Mouse (Mus musculus) v-Abl transformed pro-B cells (cell line): ENCODE measurements around the gene Ehbp1.

Experiments used
- in situ Hi-C, 2 experiments: fragments of 400-800 bp; cut with MboI; formaldehyde crosslinking; loops; one replicate each; pipeline ENCODE4 v1.15.1; 2025; ENCODE audit not compliant: unreplicated experiment in 2 of 2

Gene Ehbp1

DNA sequence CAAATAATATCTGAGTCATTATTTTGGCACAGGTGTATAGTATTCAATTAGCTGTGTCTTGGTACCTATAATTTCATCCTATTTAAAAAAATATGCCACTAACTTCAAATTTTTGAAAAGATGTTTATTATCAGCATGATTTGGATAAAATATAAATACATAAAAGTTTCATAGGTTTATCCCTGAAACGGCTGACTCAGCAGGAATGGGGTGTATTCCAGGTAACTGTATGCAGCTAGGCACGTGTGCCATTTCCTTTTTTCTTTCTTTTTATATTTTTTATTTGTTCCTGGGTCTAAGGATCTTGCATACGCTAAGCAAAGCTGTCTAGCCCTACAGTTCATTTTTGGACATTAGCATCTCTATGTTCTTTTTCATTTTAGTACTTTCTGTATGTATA, 223.2 kb downstream of the Ehbp1 start:
- in situ Hi-C loops = no loop called here

DNA sequence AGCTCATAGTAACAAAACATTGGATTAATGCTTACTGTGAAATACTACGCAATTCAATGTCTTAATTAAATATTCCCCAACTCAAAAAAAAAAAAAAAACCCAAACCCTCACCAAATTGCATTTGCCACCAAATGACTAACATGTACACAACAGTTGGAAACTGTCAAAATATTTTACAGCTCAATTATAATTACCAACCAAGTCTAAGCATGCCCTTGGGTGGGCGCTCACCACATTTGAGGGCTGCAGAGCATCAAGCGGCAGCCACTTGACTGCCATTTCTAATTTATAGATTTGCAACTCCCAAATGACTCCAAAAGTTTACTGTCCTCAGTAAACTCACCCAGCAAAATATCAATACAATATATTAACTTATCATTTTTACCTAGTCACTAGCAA, 229.9 kb downstream of the Ehbp1 start:
- in situ Hi-C loops = no loop called here

DNA sequence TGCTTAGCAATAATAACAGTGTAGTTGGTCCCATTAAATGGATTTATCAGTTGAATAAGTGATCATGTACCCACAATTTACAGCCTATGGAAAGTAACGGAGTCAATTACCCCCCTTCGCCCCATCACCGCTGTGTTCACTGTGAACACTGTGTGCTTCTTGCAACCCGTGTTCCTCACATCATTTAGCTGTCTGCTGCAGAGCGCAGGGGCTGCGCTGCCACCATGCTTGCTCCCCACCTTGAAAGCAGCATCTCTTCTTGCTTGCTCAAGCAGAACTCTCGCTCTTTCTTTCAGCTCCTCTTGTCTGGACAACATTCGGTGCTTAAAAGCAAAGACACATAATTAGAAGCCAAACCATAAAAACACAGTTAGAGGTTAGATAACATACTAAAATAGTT, 252.7 kb downstream of the Ehbp1 start:
- in situ Hi-C loops = no loop called here

DNA sequence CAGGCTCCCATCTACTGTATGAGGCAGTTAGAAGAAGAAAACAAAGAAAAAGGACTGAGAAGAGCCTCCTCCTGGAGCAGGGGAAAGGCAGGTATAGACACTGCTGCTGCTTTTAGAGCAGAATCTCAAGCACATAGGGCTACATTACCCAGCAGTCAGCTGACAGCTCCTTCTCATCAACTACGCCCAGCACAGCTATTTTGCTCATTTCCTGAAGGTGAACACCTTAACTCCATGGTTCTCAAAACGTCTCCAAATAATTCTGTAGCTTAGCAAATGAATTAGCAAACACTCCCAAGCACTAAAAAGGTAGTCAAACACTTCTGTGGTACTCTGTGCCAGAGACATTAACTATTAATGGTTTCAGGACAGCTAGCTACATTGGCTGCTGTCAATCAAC, 278.7 kb downstream of the Ehbp1 start:
- in situ Hi-C loops = no loop called here

DNA sequence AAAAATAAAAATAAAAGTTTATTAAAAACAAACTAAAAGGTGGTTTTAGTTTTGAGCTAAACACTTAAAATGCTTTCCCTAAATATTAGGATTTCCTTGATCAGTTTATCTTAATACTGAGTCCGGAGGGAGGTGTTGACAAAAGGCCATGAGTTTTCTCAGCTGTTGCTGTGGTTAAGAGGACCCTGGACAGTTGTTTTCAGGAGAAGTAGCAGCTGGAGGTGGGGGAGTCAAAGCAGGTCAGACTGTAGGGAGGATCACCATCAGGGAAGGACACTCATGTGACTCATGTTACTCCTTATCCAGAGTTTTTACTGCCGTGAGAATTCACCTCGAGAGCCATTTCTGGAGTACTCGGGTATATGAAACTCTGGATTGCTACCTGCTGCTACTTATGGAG, 280.4 kb downstream of the Ehbp1 start:
- in situ Hi-C loops = no loop called here

DNA sequence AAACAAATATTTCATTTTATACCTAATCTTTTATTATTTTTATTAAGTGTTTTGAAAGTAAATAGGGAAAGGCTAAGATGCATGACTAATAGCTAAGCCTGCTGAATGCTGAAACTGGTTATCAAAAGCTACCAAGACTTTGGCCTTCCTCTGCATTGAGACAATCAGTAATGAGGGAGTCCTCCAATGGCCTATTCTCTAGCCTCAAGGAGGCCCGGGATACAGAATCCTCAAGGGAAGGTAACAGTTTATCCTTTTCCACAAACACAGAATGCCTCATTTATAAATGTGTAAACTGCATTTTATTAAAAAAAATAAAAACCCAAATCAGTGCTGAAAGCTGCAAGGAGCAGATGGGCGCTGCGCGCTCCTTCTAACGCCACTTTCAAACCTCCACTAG, 284.6 kb downstream of the Ehbp1 start:
- in situ Hi-C loops = no loop called here

DNA sequence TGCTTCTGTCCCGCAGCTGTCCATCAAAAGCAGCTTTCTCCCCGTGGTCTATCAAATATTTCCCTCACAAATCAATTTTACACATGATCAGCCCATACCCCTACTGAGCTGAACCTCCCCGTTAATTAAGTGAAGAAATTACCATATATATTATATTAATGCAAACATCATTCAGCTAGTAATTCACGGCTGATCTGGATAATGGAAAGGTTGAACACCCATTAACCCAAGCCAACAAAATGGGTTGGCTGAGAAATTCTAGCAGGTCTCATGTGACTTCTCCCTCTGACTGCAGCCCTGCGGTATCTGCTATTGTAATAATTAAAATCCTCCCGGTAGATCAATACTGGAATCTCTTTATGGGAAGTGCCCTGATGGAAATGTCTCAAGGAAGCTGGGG, 286.2 kb downstream of the Ehbp1 start:
- in situ Hi-C loops = no loop called here

DNA sequence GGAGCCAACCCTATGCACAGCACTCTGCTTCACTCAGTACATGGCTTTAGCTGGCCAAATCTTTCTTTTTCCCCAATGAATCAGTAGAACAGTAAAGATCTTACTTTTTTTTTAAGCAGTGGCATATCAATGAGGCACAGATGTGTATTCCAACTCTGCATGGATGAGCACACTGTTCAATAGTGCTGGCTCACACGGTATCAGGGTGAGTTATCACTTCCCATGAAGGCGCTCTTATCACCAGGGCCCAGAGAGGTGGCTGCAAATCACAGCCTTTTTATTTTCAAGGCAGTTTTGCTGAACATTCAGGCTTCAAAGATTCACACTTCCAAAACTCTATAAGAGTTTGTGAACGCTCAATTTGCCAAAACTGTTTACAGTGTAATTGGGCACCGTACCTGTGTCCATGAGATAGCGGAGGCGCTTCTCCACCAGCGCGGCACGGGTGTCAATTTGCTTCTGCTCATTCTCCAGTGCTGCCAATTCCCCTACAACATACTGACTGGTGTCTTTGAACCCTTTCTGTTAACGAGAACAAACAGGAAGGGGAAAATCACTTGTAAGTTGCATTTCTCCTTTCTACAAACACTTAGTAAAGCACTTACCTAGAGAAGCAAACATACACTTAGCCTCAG, 288.9 kb downstream of the Ehbp1 start:
- in situ Hi-C loops = no loop called here

DNA sequence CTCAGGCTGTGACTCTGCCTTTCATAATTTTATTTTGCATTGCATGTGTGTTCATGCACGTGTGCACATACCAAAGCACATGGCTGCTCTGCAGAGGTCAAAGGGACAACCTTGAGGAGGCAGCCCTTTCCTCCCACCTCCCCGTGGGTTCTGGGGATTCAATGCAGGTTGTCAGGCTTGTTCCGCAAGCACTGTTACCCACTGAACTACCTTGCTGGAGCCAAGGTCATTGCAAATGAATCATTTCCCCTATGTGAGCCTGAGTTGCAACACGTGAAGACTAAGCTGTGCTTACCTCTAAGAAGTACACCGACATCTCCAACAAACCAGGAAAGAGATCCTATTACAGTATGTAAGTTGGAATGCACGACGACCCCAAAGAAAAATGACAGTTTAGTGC, 291.2 kb downstream of the Ehbp1 start:
- in situ Hi-C loops = no loop called here

DNA sequence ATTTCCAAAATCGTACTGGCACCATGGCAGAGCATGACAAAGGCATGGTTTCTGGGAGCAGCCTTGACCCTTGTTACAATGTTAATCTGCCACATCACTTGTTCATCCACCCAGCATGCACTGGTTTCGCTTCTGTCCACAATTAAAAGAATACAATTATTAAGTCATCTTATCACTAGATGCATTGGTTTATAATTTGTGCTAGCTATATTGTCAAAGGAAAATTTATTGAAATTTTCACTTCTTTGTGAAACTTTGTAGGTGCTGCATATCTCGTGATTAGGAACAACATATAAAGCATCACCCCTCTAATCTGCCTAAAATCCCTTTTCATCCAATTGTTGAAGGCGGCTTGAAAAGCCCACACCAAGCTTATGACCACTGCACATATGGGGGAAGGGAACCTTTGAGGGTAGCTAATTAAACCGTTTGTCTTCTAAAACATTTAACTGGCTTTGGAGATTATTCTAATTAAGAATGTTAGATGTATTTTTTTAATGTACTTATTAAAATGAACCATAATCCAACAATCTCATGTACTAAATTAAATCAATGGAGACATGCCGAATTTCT, 302.2 kb downstream of the Ehbp1 start:
- in situ Hi-C loops = no loop called here

DNA sequence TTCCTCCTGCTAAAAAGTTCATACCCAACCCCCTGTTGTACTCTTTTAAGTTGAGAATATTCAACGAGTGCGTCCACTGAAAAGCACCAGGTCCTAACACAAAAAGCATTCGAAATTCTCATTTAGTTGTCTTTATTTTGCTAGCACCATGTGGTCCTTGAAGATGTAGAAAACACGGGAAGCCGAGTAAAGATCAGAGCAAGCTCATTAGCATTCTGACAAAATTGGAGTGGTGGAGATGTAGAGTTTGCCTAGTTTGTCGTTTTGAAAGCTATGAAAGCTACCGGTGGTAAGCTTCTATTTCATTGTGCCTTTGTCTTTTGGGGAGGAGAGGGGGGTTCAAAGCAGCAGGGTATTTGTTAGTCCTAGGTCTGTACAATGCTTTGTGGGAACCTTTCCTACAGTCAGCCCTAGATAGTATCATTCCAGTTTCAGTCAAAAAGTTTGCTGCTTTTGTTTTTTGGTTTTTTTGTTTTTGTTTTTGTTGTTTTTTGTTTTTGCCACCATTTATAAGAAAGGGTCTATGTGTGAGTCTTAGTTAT, 307.5 kb downstream of the Ehbp1 start:
- in situ Hi-C loops = no loop called here

DNA sequence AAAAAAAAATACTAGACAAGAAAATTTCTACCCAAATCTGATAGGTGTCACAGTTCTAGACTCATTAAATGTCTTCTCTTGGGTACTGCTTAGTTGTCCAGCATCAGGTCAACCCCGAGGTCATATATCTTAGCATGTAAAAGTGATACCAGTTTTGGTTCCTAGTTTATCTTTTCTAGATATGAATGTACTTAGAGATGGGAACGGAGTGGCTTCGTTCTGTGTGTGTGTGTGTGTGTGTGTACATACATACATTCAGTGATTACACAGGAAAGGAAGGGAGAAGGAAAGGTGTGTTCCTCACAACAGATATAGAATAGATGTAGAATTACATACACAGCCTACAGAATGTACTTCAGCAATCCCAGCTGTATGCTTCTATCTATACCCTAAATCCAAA, 308.5 kb downstream of the Ehbp1 start:
- in situ Hi-C loops = no loop called here

DNA sequence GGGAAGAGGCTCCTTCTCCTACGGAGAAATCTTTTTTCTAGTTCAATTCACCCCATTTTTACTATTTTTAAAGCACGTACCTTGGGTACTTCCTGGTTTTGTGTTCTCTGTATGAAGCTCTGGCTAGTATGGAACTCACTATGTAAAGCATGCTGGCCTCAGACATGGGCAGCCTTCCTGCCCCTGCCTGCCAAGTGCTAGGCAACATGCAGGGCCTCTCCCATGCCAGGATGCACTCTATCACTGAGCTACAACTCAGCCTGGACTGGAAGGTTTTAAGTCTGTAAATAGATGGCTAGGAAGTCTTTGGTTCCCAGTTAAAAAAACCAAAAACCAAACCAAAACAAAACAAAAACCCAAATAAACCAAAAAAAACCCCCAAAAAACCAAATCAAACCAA, 321.5 kb downstream of the Ehbp1 start:
- in situ Hi-C loops = no loop called here

DNA sequence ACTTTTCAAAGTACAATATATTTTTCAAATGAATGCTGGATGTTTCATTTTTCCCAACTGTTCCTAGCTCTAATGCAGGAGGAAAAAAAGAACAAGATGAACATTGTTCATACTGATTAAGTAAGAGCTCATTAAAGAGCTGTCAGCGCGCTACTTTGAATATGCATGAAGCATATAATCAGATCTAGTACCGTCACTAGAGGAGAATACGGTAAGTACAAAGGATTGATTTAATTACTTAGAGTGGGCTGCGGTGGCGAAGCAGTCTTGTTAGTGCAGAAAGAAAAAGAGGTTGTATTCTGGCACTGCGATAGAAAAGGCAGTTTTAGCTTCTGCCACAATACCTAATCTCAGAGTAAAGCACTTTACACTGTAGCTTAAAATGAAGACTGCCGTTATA, 324.6 kb downstream of the Ehbp1 start:
- in situ Hi-C loops = no loop called here

DNA sequence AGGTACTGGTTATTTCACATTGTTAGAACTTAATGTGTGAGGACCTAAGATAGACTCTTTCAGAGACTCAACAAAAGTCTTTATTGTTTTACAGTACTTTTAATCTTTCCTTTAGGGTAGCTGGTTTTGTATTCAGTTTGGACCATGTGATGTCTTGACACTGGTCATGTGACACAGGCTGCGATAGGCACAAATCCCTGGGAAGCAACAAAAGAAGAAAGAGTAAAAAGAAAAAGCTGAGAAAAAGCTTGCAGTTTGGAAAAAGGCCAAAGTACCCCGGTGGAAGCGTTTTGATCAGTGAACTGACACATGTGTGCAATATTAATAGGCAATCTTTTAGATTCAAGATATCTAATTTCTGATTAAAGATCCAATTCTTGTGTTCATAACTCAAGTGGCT, 325.8 kb downstream of the Ehbp1 start:
- in situ Hi-C loops = no loop called here

DNA sequence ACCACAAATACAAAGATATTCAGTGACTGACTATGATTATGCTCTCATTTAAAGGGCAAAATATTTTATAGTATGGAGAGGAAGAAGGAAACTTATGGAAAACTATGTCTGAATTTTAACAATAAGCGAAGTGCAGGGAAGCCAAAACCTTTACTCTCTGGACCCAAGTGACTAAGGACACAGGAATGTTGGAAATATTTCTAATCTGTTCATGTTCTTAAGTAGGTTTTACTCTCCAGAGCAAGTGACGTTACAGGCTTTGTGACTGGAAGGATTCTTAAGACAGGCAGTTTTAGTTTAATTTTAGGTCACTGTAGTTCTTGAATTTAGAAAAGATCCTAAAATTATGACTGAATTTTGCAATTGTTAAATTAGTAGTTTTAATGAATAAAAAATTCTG, 333.3 kb downstream of the Ehbp1 start:
- in situ Hi-C loops = no loop called here

DNA sequence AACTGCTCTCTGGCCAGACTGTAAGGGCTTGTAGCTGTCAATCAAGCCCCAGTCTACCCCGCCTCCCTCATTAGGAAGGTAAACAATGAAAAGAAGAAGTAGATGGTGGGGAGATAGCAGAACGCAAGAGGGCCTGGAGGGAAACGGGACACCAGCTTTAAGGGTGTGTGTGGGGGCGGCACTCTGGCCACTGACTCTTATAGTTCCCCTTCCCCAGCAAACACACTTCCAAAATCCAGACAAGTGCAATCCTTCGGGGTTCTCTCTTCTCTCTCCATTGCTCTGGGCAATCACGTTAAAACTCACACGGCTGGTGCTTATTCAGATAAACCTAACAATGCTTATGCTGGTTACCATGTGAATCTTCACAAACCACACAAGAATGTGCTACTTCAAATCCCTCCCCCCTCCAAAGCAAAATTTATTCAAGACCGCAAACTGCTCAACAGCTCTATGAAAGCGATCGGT, 333.9 kb downstream of the Ehbp1 start:
- in situ Hi-C loops = no loop called here

DNA sequence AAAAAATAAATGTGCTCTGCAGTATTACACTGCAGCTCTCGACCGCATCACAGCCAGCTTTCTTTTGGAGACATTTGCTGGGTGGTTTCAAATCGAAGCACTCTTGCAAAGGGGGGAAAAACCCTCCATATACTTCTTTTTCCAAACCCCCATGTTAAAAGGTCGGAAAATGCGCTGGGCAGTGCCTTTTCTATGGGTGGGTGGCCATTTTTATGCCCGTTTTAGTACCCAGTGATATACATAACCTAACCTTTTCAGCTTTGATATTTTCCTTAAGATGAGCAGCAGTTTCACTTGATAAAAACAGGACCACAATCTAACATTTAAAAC, 334.3 kb downstream of the Ehbp1 start:
- in situ Hi-C loops = no loop called here

DNA sequence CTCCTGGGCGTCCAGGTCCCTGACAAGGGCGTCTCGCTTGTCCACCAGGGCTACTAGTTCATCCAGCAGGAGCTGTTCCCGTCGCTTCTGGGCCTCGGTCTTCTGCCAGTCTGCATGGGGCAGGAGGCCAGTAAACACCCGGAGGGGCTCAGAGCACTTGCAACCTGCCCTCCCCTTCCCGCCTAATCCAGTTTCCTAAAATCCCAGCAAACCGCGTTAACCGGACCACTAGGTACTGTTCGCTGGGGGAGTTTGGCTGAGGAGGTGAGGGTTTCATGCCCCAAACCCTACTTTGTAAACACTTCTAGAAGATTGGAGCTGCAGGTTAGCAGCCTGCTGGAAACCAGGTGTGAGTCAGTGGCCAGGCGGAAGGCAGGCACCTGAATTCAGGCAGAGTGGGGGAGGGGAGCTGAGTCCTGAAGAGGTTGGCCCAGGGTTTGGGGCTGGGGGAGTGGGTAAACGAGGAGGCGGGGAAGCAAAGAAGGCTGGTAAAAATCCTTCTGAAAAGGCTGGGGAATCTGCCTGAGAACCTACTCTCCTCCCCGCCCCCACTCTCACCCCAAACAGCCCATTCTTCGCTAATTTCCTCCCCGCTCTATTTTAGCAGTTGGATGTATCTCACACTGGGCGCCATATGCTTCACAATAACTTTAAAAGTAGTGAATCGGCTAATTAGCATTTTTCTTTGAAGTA, 334.9 kb downstream of the Ehbp1 start:
- in situ Hi-C loops = no loop called here

DNA sequence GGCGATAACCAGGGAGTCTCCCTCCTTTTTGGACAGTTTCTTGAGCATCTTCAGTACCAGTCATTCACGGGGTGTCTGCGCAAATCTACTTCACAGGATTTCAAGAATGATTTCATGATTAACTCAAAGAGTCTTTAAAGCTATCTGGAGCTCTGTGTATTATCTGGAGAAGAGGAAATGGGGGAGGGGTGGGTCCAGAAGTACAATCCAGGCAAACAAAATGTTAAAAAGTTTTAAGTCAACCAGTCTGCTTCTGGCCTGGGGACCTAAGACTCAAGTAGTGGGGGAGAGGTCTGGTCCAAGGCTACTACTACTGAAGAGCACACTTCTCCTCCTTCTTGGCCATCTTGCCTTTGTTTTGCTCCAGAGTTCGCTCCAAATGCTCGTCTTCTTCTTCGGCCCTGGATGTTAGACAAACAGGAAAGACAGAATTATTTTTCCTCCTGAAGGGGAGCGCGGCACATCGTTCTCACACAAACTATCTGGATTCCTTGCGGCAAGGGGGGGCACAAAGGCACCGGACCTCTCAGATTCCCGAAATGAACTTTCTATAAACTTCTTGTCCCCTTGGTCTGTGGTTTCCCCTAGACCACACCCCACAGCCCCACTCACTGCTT, 335.5 kb downstream of the Ehbp1 start:
- in situ Hi-C loops = no loop called here

DNA sequence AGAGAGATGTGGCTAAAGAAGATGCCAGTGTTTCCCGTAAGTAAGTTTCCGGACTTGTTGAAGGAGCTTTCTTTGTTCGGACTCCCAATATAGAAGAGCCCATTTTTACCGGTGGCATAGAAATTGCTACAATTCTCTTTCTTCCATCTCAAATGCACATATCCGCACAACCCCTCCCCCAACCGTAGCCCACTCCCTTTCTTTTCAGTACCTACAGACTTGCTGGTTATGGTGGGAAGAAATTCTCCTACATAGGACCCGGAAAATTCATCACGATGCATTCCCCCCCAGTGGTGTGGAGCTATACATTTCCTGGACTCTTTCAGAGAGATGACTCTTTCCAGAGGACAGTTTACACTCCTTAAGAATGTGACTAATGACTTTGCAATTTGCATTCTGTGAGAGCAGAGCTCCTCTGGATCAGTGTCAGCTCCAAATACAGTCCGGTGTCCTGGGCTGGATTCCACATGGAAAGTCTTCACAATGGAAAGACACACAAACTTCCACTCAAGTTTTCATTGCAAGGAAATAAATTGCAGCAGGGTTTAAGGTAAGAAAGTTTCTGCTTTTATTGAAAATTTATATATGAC, 336.7 kb downstream of the Ehbp1 start:
- in situ Hi-C loops = no loop called here
